In genomic region chr4:47207969-47208420, GRCm38 (mm10) we compare ENCODE assay signal across 8 mouse cellular contexts. TPM values are rescaled to one million over a fixed set of nuclear protein-coding genes. Genes with fewer than 3 reads are reported as not detected.
DNase-seq lines count a peak whose midpoint lies in the region; ATAC-seq and TF ChIP-seq lines count a peak whose summit lies in the region.

TSS of gene Col15a1 (plus strand) at chr4:47208161.

- TF ChIP-seq CTCF in thymus, adult 2 months (IDR thresholded peaks at IDR 0.05; ENCODE audit: borderline replicate concordance, control insufficient read depth, extremely low read depth, insufficient read depth, low read length, poor library complexity): no peak

- WGBS in thymus, adult 2 months: 3% methylated on average over 45 of the region's 45 CpGs
- 0% methylated on average over 13 of the region's 45 CpGs for WGBS in embryonic facial prominence, embryonic 14.5 days
- WGBS in heart, embryonic 14.5 days: 0% methylated on average over 41 of the region's 45 CpGs
- 2% methylated on average over 44 of the region's 45 CpGs for WGBS in liver, embryonic 12.5 days (ENCODE audit: insufficient replicate concordance)

- ATAC-seq in embryonic facial prominence, embryonic 14.5 days (ENCODE audit: low read depth): 0 out of 2 replicates have a peak, but pooled peaks have one; percentile 22
- no peak for ATAC-seq in heart, embryonic 14.5 days (ENCODE audit: insufficient number of reproducible peaks, insufficient read depth, low FRiP score, low read depth)
- ATAC-seq in liver, embryonic 12.5 days: no peak

- no peaks in the 10 kb centered on the region for H3K36me3 ChIP-seq in thymus, adult 2 months (ENCODE audit: control insufficient read depth, insufficient read depth, low read length)
- no peaks in the 10 kb centered on the region for H3K36me3 ChIP-seq in embryonic facial prominence, embryonic 14.5 days (ENCODE audit: control insufficient read depth, insufficient read depth, low read length)
- H3K36me3 ChIP-seq in heart, embryonic 14.5 days (ENCODE audit: control insufficient read depth, insufficient read depth, low read length): no peaks in the 10 kb centered on the region
- no peaks in the 10 kb centered on the region for H3K36me3 ChIP-seq in liver, embryonic 12.5 days

- no peaks in the 10 kb centered on the region for H3K9me3 ChIP-seq in embryonic facial prominence, embryonic 14.5 days (ENCODE audit: control insufficient read depth, low read length)
- H3K9me3 ChIP-seq in heart, embryonic 14.5 days (ENCODE audit: control insufficient read depth, low read length): no peaks in the 10 kb centered on the region
- H3K9me3 ChIP-seq in liver, embryonic 12.5 days (replicated peaks): no peaks in the 10 kb centered on the region

- H3K4me1 ChIP-seq in thymus, adult 2 months (replicated peaks; ENCODE audit: control insufficient read depth, insufficient read depth, low read length): peaks cover 8% of the 10 kb centered on the region
- H3K4me1 ChIP-seq in embryonic facial prominence, embryonic 14.5 days (ENCODE audit: control insufficient read depth, insufficient read depth, low read length): peaks cover 11% of the 10 kb centered on the region; the same call in 1 of the 2 replicates
- H3K4me1 ChIP-seq in heart, embryonic 14.5 days (ENCODE audit: control insufficient read depth in 2 of 2, insufficient read depth in 2 of 2, low read length in 2 of 2): peaks cover 11 to 24% of the 10 kb centered on the region in 2 experiments
- H3K4me1 ChIP-seq in liver, embryonic 12.5 days: no peaks in the 10 kb centered on the region

- no peak for TF ChIP-seq POLR2A in thymus, adult 2 months (IDR thresholded peaks at IDR 0.05; ENCODE audit: control insufficient read depth, extremely low read depth, insufficient read depth, low read length, poor library complexity)

- peak within 1 kb of the TSS; percentile 66 for H3K9ac ChIP-seq in embryonic facial prominence, embryonic 14.5 days (ENCODE audit: low read depth, low read length)
- H3K9ac ChIP-seq in heart, embryonic 14.5 days (ENCODE audit: low read length): peak within 1 kb of the TSS; percentile 63
- H3K9ac ChIP-seq in liver, embryonic 12.5 days: no peak within 1 kb of the TSS

- no peak within 1 kb of the TSS for H3K27ac ChIP-seq in thymus, adult 2 months (ENCODE audit: control insufficient read depth, insufficient read depth, low read length)
- H3K27ac ChIP-seq in embryonic facial prominence, embryonic 14.5 days (replicated peaks; ENCODE audit: low read depth, low read length): no peak within 1 kb of the TSS
- 0 out of 4 replicates have a peak within 1 kb of the TSS, but pooled peaks of 1 of the 2 experiments have one; percentile 14 for H3K27ac ChIP-seq in heart, embryonic 14.5 days (replicated peaks in 1 of 2; ENCODE audit: control insufficient read depth in 1 of 2, insufficient read depth in 1 of 2, low read depth in 2 of 2, low read length in 2 of 2)
- no peak within 1 kb of the TSS for H3K27ac ChIP-seq in liver, embryonic 12.5 days

- no peak for DNase-seq in thymus, adult 2 months
- DNase-seq in thymus, postnatal 14 days: no peak
- DNase-seq in embryonic facial prominence, embryonic 14.5 days (ENCODE audit: low spot score): no peak
- DNase-seq in testis, postnatal 10 days (ENCODE audit: low spot score): peak; percentile 51
- DNase-seq in frontal cortex, postnatal 14 days (ENCODE audit: low spot score in 2 of 2): no peak
- DNase-seq in left cerebral cortex, adult 9 months (ENCODE audit: low spot score in 2 of 2): no peak

- H3K4me2 ChIP-seq in embryonic facial prominence, embryonic 14.5 days (ENCODE audit: low read depth, low read length): peak within 1 kb of the TSS; percentile 91
- peak within 1 kb of the TSS; percentile 80 for H3K4me2 ChIP-seq in heart, embryonic 14.5 days (ENCODE audit: low read length)
- H3K4me2 ChIP-seq in liver, embryonic 12.5 days: peak within 1 kb of the TSS; percentile 45

- peaks cover 10% of the 10 kb centered on the region; the same call in 1 of the 2 replicates for H3K27me3 ChIP-seq in thymus, adult 2 months (ENCODE audit: control insufficient read depth, insufficient read depth, low read length)
- peaks cover 41% of the 10 kb centered on the region for H3K27me3 ChIP-seq in embryonic facial prominence, embryonic 14.5 days (replicated peaks; ENCODE audit: control insufficient read depth, insufficient read depth, low read length)
- H3K27me3 ChIP-seq in heart, embryonic 14.5 days (ENCODE audit: control insufficient read depth, insufficient read depth, low read length): peaks cover 50% of the 10 kb centered on the region
- H3K27me3 ChIP-seq in liver, embryonic 12.5 days (replicated peaks): peaks cover 59% of the 10 kb centered on the region

- H3K4me3 ChIP-seq in thymus, adult 2 months (ENCODE audit: control insufficient read depth, insufficient read depth, low read length): no peak within 1 kb of the TSS
- H3K4me3 ChIP-seq in embryonic facial prominence, embryonic 14.5 days (ENCODE audit: low read depth, low read length): peak within 1 kb of the TSS; percentile 54
- H3K4me3 ChIP-seq in heart, embryonic 14.5 days (ENCODE audit: control insufficient read depth in 1 of 2, insufficient read depth in 1 of 2, low read depth in 1 of 2, low read length in 2 of 2): peak within 1 kb of the TSS; percentile 46 to 51
- H3K4me3 ChIP-seq in liver, embryonic 12.5 days: peak within 1 kb of the TSS; percentile 33

RNA-seq across cellular contexts. Expression of gene Col15a1, which starts in this region (rescaled TPM):
- 33.1 and 37.1 TPM in 2 replicates for polyA plus RNA-seq in thymus, adult 2 months (2012; rRNA removed)
- 31.2 and 31.6 TPM in 2 replicates for polyA plus RNA-seq in embryonic facial prominence, embryonic 14.5 days (2014; fragmentation: Nextera tagmentation; extraction: Ambion mirVana)
- 8.0 and 12.0 TPM in 2 replicates for polyA plus RNA-seq in heart, embryonic 14.5 days (2014; fragmentation: Nextera tagmentation; extraction: Ambion mirVana)
- 0.14 and 0.33 TPM in 2 replicates for polyA plus RNA-seq in liver, embryonic 12.5 days (2016; fragmentation: Nextera tagmentation; extraction: Ambion mirVana)
